Mouse (Mus musculus) heart, adult 2 months (tissue): Measurements from ENCODE around the gene Tnfaip8l2.

Source experiments
- CTCF ChIP-seq: fragments of 200-600 bp; IDR thresholded peaks from 2 replicates; pipeline ENCODE4 v1.8.1; 2022; ENCODE audit warnings: antibody characterized with exemption, mild to moderate bottlenecking, moderate library complexity
- EP300 ChIP-seq: fragments of 200-500 bp; IDR thresholded peaks from 2 replicates; pipeline ENCODE4 v1.6.1; 2011; ENCODE audit warnings: low read depth, low read length, control low read depth; ENCODE audit not compliant: insufficient read depth
- POLR2A ChIP-seq: fragments of 200-500 bp; IDR thresholded peaks from 2 replicates; pipeline ENCODE4 v1.6.1; 2011; ENCODE audit warnings: mild to moderate bottlenecking, low read depth, low read length, control low read depth; ENCODE audit not compliant: insufficient read depth

GRCm38 (mm10) chr3:95140795-95141194, 1.4 kb downstream of the Tnfaip8l2 start:
- no peak for TF ChIP-seq POLR2A
- TF ChIP-seq CTCF = no peak
- no peak for TF ChIP-seq EP300
